Mouse (Mus musculus) limb, embryonic 15.5 days (tissue): ENCODE results near the gene Rpl26. TPM values are rescaled to one million over a fixed set of nuclear protein-coding genes. Genes with fewer than 3 reads are reported as not detected.

Experiments
- ATAC-seq: fragments of 200-750 bp; cut with Nextera tagmentation; 2 replicates; pipeline ENCODE4 v1.8.0; 2017; ENCODE audit warnings: low read depth, moderate TSS enrichment; ENCODE audit not compliant: insufficient number of reproducible peaks, low FRiP score, low TSS enrichment
- H3K27ac ChIP-seq: fragments of 300-500 bp; sonication (generic); 2 replicates; pipeline ENCODE4 v1.5.1; 2015; ENCODE audit warnings: moderate library complexity, mild to moderate bottlenecking, inconsistent platforms
- H3K27me3 ChIP-seq: fragments of 300-500 bp; sonication (generic); 2 replicates; pipeline ENCODE4 v1.6.1; 2015; ENCODE audit warnings: inconsistent platforms
- H3K36me3 ChIP-seq: fragments of 300-500 bp; sonication (generic); 2 replicates; pipeline ENCODE4 v1.6.1; 2015; ENCODE audit warnings: inconsistent platforms
- H3K4me1 ChIP-seq: fragments of 300-500 bp; sonication (generic); 2 replicates; pipeline ENCODE4 v1.6.1; 2015; ENCODE audit warnings: inconsistent platforms
- H3K4me2 ChIP-seq: fragments of 300-500 bp; sonication (generic); 2 replicates; pipeline ENCODE4 v1.6.1; 2015; ENCODE audit warnings: mild to moderate bottlenecking, inconsistent platforms
- H3K4me3 ChIP-seq: fragments of 300-500 bp; sonication (generic); 2 replicates; pipeline ENCODE4 v1.5.1; 2015; ENCODE audit warnings: mild to moderate bottlenecking, inconsistent platforms
- H3K9ac ChIP-seq: fragments of 300-500 bp; sonication (generic); 2 replicates; pipeline ENCODE4 v1.6.1; 2015; ENCODE audit warnings: inconsistent platforms
- H3K9me3 ChIP-seq: fragments of 300-500 bp; sonication (generic); 2 replicates; pipeline ENCODE4 v1.6.1; 2016; ENCODE audit warnings: inconsistent platforms
- WGBS: fragments of 180-500 bp; shearing (Covaris S2); methylation state at CpG from one replicate; pipeline ENCODE4 v1.1.7; 2015; 5-methylcytosine and 5-hydroxymethylcytosine counted together
- polyA plus RNA-seq: library from polyadenylated mRNA; unstranded; fragments of >200 nt; fragmentation: Nextera tagmentation; extraction: Ambion mirVana; gene quantifications from 2 replicates; pipeline ENCODE4 v1.2.1, GENCODE M21; 2015

Rpl26 gene
- polyA plus RNA-seq, 1 experiment from 2014 or later, result 986 TPM

- 57% methylated on average over 9 of the region's 9 CpGs for WGBS
- no peaks in the 10 kb centered on the region for H3K27me3 ChIP-seq
- no peaks in the 10 kb centered on the region for H3K9me3 ChIP-seq
- H3K36me3 ChIP-seq, result no peaks in the 10 kb centered on the region
- no peak overlapping the region for H3K9ac ChIP-seq
- H3K4me1 ChIP-seq, result no peaks in the 10 kb centered on the region; the same call in 1 of the 2 replicates
- no peak for ATAC-seq
- H3K4me3 ChIP-seq, result no peak overlapping the region
- H3K27ac ChIP-seq, result no peak overlapping the region
- H3K4me2 ChIP-seq, result no peak overlapping the region
These were observed 36.7 kb upstream of the Rpl26 start for GRCm38 (mm10) chr11:68864544-68865189.

- Histone ChIP-seq H3K4me2 (no peak overlapping the region), H3K9ac (no peak overlapping the region), H3K4me1 (0 out of 2 replicates have a peak, but pooled peaks cover 3% of the 10 kb centered on the region), H3K27ac (no peak overlapping the region), H3K36me3 (no peaks in the 10 kb centered on the region), H3K9me3 (no peaks in the 10 kb centered on the region), H3K4me3 (no peak overlapping the region), H3K27me3 (no peaks in the 10 kb centered on the region)
- ATAC-seq, result no peak
- 79% methylated on average over 9 of the region's 9 CpGs for WGBS
These were observed 30.1 kb upstream of the Rpl26 start for GRCm38 (mm10) chr11:68871277-68871676.

- 37% methylated on average over 6 of the region's 6 CpGs for WGBS
- Histone ChIP-seq H3K9ac (no peak within 1 kb of the TSS), H3K27ac (no peak within 1 kb of the TSS), H3K4me2 (no peak within 1 kb of the TSS), H3K27me3 (no peaks in the 10 kb centered on the region), H3K36me3 (no peaks in the 10 kb centered on the region), H3K9me3 (no peaks in the 10 kb centered on the region), H3K4me1 (0 out of 2 replicates have a peak, but pooled peaks cover 3% of the 10 kb centered on the region), H3K4me3 (no peak within 1 kb of the TSS)
- ATAC-seq, result no peak
These were observed 29.6 kb upstream of the Rpl26 start, which contains the start of gene Ndel1 for GRCm38 (mm10) chr11:68871748-68872147. Ndel1 (minus strand) TSS chr11:68871858.

- no peak overlapping the region for H3K9ac ChIP-seq
- no peaks in the 10 kb centered on the region for H3K36me3 ChIP-seq
- H3K27me3 ChIP-seq, result no peaks in the 10 kb centered on the region
- no peak for ATAC-seq
- H3K9me3 ChIP-seq, result no peaks in the 10 kb centered on the region
- 0% methylated on average over 2 of the region's 2 CpGs for WGBS
- H3K27ac ChIP-seq, result no peak overlapping the region
- 0 out of 2 replicates have a peak, but pooled peaks cover 3% of the 10 kb centered on the region for H3K4me1 ChIP-seq
- H3K4me3 ChIP-seq, result no peak overlapping the region
- no peak overlapping the region for H3K4me2 ChIP-seq
These were observed 26.5 kb upstream of the Rpl26 start for GRCm38 (mm10) chr11:68874841-68875240.

GRCm38 (mm10) chr11:68878811-68879210 lies 22.6 kb upstream of the Rpl26 start:
- Histone ChIP-seq H3K27me3 (no peaks in the 10 kb centered on the region), H3K9ac (no peak overlapping the region), H3K4me2 (no peak overlapping the region), H3K4me1 (no peaks in the 10 kb centered on the region), H3K27ac (no peak overlapping the region), H3K9me3 (no peaks in the 10 kb centered on the region), H3K4me3 (no peak overlapping the region), H3K36me3 (no peaks in the 10 kb centered on the region)
- no peak for ATAC-seq
- WGBS, result 80% methylated on average over 5 of the region's 5 CpGs

- Histone ChIP-seq H3K9ac (no peak overlapping the region), H3K4me2 (no peak overlapping the region), H3K36me3 (no peaks in the 10 kb centered on the region), H3K4me3 (no peak overlapping the region), H3K4me1 (no peaks in the 10 kb centered on the region), H3K27me3 (no peaks in the 10 kb centered on the region), H3K9me3 (no peaks in the 10 kb centered on the region), H3K27ac (no peak overlapping the region)
- no peak for ATAC-seq
- 23% methylated on average over 14 of the region's 14 CpGs for WGBS
These were observed 19.3 kb upstream of the Rpl26 start for GRCm38 (mm10) chr11:68882107-68882506.

- Histone ChIP-seq H3K9me3 (no peaks in the 10 kb centered on the region), H3K4me1 (no peaks in the 10 kb centered on the region), H3K27me3 (no peaks in the 10 kb centered on the region), H3K36me3 (no peaks in the 10 kb centered on the region), H3K4me2 (no peak overlapping the region), H3K27ac (no peak overlapping the region), H3K4me3 (no peak overlapping the region), H3K9ac (no peak overlapping the region)
- 84% methylated on average over 2 of the region's 2 CpGs for WGBS
- no peak for ATAC-seq
These were observed 17.5 kb upstream of the Rpl26 start for GRCm38 (mm10) chr11:68883843-68884242.

- no peaks in the 10 kb centered on the region for H3K27me3 ChIP-seq
- no peaks in the 10 kb centered on the region for H3K36me3 ChIP-seq
- ATAC-seq, result no peak
- H3K4me1 ChIP-seq, result no peaks in the 10 kb centered on the region
- H3K4me2 ChIP-seq, result no peak overlapping the region
- H3K4me3 ChIP-seq, result no peak overlapping the region
- H3K27ac ChIP-seq, result no peak overlapping the region
- 62% methylated on average over 5 of the region's 5 CpGs for WGBS
- no peaks in the 10 kb centered on the region for H3K9me3 ChIP-seq
- H3K9ac ChIP-seq, result no peak overlapping the region
These were observed 17.0 kb upstream of the Rpl26 start for GRCm38 (mm10) chr11:68884368-68884767.

- no peaks in the 10 kb centered on the region for H3K27me3 ChIP-seq
- H3K27ac ChIP-seq, result no peak overlapping the region
- ATAC-seq, result no peak
- no peak overlapping the region for H3K4me2 ChIP-seq
- no peaks in the 10 kb centered on the region for H3K4me1 ChIP-seq
- H3K36me3 ChIP-seq, result no peaks in the 10 kb centered on the region
- H3K9me3 ChIP-seq, result no peaks in the 10 kb centered on the region
- 67% methylated on average over 5 of the region's 5 CpGs for WGBS
- H3K9ac ChIP-seq, result no peak overlapping the region
- H3K4me3 ChIP-seq, result no peak overlapping the region
These were observed 15.3 kb upstream of the Rpl26 start for GRCm38 (mm10) chr11:68886091-68886490.

GRCm38 (mm10) chr11:68888253-68888652 lies 13.1 kb upstream of the Rpl26 start, which contains the start of gene Rnf222:
Rnf222 (plus strand) TSS chr11:68888553.
- Histone ChIP-seq H3K36me3 (no peaks in the 10 kb centered on the region), H3K9ac (no peak within 1 kb of the TSS), H3K9me3 (no peaks in the 10 kb centered on the region), H3K4me2 (no peak within 1 kb of the TSS), H3K27me3 (no peaks in the 10 kb centered on the region), H3K4me3 (no peak within 1 kb of the TSS), H3K4me1 (0 out of 2 replicates have a peak, but pooled peaks cover 2% of the 10 kb centered on the region), H3K27ac (no peak within 1 kb of the TSS)
- no peak for ATAC-seq
- WGBS, result 24% methylated on average over 6 of the region's 6 CpGs

GRCm38 (mm10) chr11:68888653-68889052 lies 12.7 kb upstream of the Rpl26 start:
- H3K9ac ChIP-seq, result no peak overlapping the region
- H3K4me1 ChIP-seq, result 0 out of 2 replicates have a peak, but pooled peaks cover 2% of the 10 kb centered on the region
- no peak overlapping the region for H3K27ac ChIP-seq
- H3K4me2 ChIP-seq, result no peak overlapping the region
- no peak overlapping the region for H3K4me3 ChIP-seq
- no peaks in the 10 kb centered on the region for H3K27me3 ChIP-seq
- H3K9me3 ChIP-seq, result no peaks in the 10 kb centered on the region
- H3K36me3 ChIP-seq, result no peaks in the 10 kb centered on the region
- no peak for ATAC-seq
- WGBS, result 73% methylated on average over 2 of the region's 2 CpGs

GRCm38 (mm10) chr11:68890625-68891024 lies 10.8 kb upstream of the Rpl26 start:
- Histone ChIP-seq H3K27ac (no peak overlapping the region), H3K9ac (no peak overlapping the region), H3K36me3 (no peaks in the 10 kb centered on the region), H3K4me1 (0 out of 2 replicates have a peak, but pooled peaks cover 6% of the 10 kb centered on the region), H3K27me3 (no peaks in the 10 kb centered on the region), H3K4me2 (no peak overlapping the region), H3K4me3 (no peak overlapping the region), H3K9me3 (no peaks in the 10 kb centered on the region)
- 28% methylated on average over 2 of the region's 2 CpGs for WGBS
- ATAC-seq, result no peak
